Mouse (Mus musculus) v-Abl transformed pro-B cells (cell line): ENCODE results near the gene F7.
"Not testable (repeated sequence)": the region's sequence is repeated elsewhere in the genome, so short reads cannot be mapped to it uniquely, and the experiment has no call there.

ENCODE experiments used
- in situ Hi-C, 2 experiments: fragments of 400-800 bp; cut with MboI; formaldehyde crosslinking; loops; one replicate each; pipeline ENCODE4 v1.15.1; 2025; ENCODE audit not compliant: unreplicated experiment in 2 of 2

F7 gene

GRCm38 (mm10) chr8:13021830-13022229, 4.0 kb upstream of the F7 start:
- in situ Hi-C loops: no loop called here

- in situ Hi-C loops: no loop called here
Measured at GRCm38 (mm10) chr8:13027615-13028014, 1.8 kb downstream of the F7 start.

GRCm38 (mm10) chr8:13028482-13028881, 2.6 kb downstream of the F7 start:
- in situ Hi-C loops: no loop called here

- in situ Hi-C loops: no loop called here
Measured at GRCm38 (mm10) chr8:13036346-13036812, 10.5 kb downstream of the F7 start.

- in situ Hi-C loops: no loop called here
Measured at GRCm38 (mm10) chr8:13037015-13037414, 11.2 kb downstream of the F7 start, which contains the start of gene F10. F10 (plus strand) TSS chr8:13037308.

GRCm38 (mm10) chr8:13037569-13037968, 11.7 kb downstream of the F7 start:
- in situ Hi-C loops: no loop called here

- in situ Hi-C loops: no loop called here
Measured at GRCm38 (mm10) chr8:13039054-13039453, 13.2 kb downstream of the F7 start.

- in situ Hi-C loops: no loop called here
Measured at GRCm38 (mm10) chr8:13041459-13041858, 15.6 kb downstream of the F7 start.

GRCm38 (mm10) chr8:13047652-13048051, 21.8 kb downstream of the F7 start:
- in situ Hi-C loops: no loop called here

GRCm38 (mm10) chr8:13050550-13050949, 24.7 kb downstream of the F7 start:
- in situ Hi-C loops: no loop called here

GRCm38 (mm10) chr8:13057351-13057750, 31.5 kb downstream of the F7 start:
- in situ Hi-C loops: no loop called here

- in situ Hi-C loops: no loop called here
Measured at GRCm38 (mm10) chr8:13060441-13061150, 34.8 kb downstream of the F7 start, which contains the start of gene Proz. Proz (plus strand) TSS chr8:13060914.

- in situ Hi-C loops: no loop called here
Measured at GRCm38 (mm10) chr8:13063112-13063511, 37.3 kb downstream of the F7 start.

- in situ Hi-C loops: no loop called here
Measured at GRCm38 (mm10) chr8:13073255-13073654, 47.4 kb downstream of the F7 start.

- in situ Hi-C loops: no loop called here
Measured at GRCm38 (mm10) chr8:13075044-13075443, 49.2 kb downstream of the F7 start.

GRCm38 (mm10) chr8:13075579-13075978, 49.7 kb downstream of the F7 start:
- in situ Hi-C loops: not testable (repeated sequence)

- in situ Hi-C loops: no loop called here
Measured at GRCm38 (mm10) chr8:13077542-13077941, 51.7 kb downstream of the F7 start.
